Mouse (Mus musculus) forebrain, embryonic 10.5 days (tissue): ENCODE measurements around the gene Tasp1. TPM values are rescaled to one million over a fixed set of nuclear protein-coding genes. Genes with fewer than 3 reads are reported as not detected.
"Not testable (repeated sequence)": the region's sequence is repeated elsewhere in the genome, so short reads cannot be mapped to it uniquely, and the experiment has no call there.

Experiments
- DNase-seq: peaks from one replicate; pipeline ENCODE4 v3.0.0-alpha.2; 2017; ENCODE audit warnings: low spot score; ENCODE audit errors: extremely low spot score
- H3K27ac ChIP-seq: fragments of 300-500 bp; sonication (generic); 2 replicates; pipeline ENCODE4 v1.5.1; 2016; ENCODE audit warnings: mild to moderate bottlenecking
- H3K27me3 ChIP-seq: fragments of 300-500 bp; sonication (generic); 2 replicates; pipeline ENCODE4 v1.6.1; 2016; ENCODE audit warnings: mild to moderate bottlenecking; ENCODE audit not compliant: poor library complexity, severe bottlenecking
- H3K36me3 ChIP-seq: fragments of 300-500 bp; sonication (generic); replicated peaks from 2 replicates; pipeline ENCODE4 v1.6.1; 2016; ENCODE audit warnings: mild to moderate bottlenecking, moderate library complexity
- H3K4me1 ChIP-seq: fragments of 300-500 bp; sonication (generic); 2 replicates; pipeline ENCODE4 v1.6.1; 2016
- H3K4me3 ChIP-seq: fragments of 300-500 bp; sonication (generic); 2 replicates; pipeline ENCODE4 v1.5.1; 2016; ENCODE audit warnings: mild to moderate bottlenecking, moderate library complexity
- H3K9me3 ChIP-seq: fragments of 300-500 bp; sonication (generic); 2 replicates; pipeline ENCODE4 v1.6.1; 2016; ENCODE audit warnings: mild to moderate bottlenecking, moderate library complexity
- WGBS: fragments of 180-500 bp; shearing (Covaris S2); methylation state at CpG from one replicate; pipeline ENCODE4 v1.1.7; 2016; 5-methylcytosine and 5-hydroxymethylcytosine counted together
- polyA plus RNA-seq: library from polyadenylated mRNA; unstranded; fragments of >200 nt; fragmentation: Nextera tagmentation; extraction: Ambion mirVana; gene quantifications from 2 replicates; pipeline ENCODE4 v1.2.1, GENCODE M21; 2016

Gene Tasp1
- polyA plus RNA-seq, 1 experiment from 2014 or later: 22.5 TPM

DNA sequence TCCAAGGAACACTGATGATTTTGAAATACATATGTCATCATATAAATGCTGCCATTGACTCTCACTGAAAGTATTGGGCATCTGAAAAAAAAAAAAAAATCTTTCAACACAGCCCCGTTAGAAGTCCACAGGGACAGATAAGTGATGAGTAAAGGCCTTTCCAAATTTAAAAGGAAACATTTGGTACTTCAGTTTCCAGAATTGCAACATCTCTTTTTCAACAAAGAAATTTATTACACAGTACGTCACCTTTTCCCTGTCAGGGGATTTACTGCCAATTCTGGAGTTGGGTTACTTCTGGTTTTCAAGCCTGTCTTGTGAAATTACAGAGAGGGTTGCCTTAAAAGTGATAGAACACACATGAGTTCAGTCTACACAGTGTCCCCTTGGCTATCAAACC lies 146.8 kb downstream of the Tasp1 start:
- whole genome bisulfite sequencing: 93% methylated on average over 2 of the region's 2 CpGs
- no peaks in the 10 kb centered on the region for H3K9me3 ChIP-seq
- H3K4me1 ChIP-seq: no peaks in the 10 kb centered on the region; the same call in 1 of the 2 replicates
- no peaks in the 10 kb centered on the region for H3K36me3 ChIP-seq
- H3K27me3 ChIP-seq: no peaks in the 10 kb centered on the region
- H3K27ac ChIP-seq: no peak overlapping the region
- H3K4me3 ChIP-seq: no peak overlapping the region
- DNase-seq: no peak

DNA sequence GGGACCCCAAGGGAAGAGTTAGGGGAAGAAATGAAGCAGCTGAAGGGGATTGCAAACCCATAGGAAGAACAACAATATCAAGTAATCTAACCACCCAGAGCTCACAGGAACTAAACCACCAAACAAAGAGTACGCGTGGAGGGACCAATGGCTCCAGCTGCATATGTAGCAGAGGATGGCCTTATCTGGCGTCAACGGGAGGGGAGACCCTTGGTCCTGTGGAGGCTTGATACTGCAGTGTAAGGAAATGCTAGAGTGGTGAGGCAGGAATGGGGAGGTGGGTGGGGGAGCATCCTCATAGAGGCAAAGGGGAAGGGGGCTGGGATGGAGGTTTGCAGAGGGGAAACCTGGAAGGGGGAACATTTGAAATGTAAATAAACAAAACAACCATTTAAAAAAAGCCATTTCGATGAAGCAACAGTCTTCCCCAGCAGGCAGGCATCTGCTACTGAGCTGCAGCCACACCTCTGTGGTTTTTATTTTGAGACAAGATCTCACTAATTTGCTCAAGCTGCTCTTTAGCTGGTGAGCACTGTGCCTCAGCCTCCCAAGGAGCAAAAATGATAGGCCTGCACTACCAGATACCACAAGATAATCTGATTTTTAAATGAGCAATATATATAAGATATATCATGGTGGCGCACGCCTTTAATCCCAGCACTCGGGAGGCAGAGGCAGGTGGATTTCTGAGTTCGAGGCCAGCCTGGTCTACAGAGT lies 160.0 kb downstream of the Tasp1 start:
- no peaks in the 10 kb centered on the region for H3K4me1 ChIP-seq
- DNase-seq: no peak
- 91% methylated on average over 9 of the region's 9 CpGs for WGBS
- H3K9me3 ChIP-seq: no peaks in the 10 kb centered on the region
- H3K27me3 ChIP-seq: no peaks in the 10 kb centered on the region
- H3K4me3 ChIP-seq: no peak overlapping the region
- 0 out of 2 replicates have a peak, but pooled peaks cover 3% of the 10 kb centered on the region for H3K36me3 ChIP-seq
- H3K27ac ChIP-seq: no peak overlapping the region

DNA sequence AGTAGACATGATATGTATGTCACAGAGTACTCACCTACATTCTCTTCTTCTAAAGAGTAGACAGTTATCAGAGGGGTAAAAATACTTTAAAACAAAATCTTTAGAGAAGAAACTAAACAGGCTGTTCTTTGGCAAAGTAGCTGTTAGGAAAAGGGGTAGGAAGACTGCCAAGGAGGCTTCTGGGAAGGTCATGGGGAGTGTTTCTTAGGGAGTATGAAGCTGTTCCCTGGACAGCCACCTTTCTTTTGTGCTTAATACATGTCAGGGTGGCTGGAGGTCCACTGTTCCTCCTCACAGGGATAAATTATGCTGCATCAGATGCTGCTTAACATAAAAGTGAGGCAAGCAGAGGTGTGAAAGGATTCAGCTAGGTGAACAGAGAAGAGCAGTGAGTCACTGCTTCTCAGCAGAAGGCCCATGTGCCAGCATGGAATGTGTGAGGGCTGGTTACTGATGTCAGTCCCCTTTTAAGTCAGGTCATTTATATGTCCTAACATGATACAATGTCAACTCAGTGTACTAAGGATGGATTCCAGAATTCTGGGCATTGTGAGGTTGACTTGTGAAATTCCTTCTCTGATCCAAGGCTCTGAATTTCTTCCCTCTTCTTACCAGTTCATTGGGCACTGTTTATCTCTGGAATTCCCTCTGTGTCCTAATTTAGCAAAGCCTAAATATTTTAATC lies 175.1 kb downstream of the Tasp1 start:
- H3K27ac ChIP-seq: no peak overlapping the region
- DNase-seq: no peak
- no peaks in the 10 kb centered on the region for H3K36me3 ChIP-seq
- H3K27me3 ChIP-seq: no peaks in the 10 kb centered on the region
- no peak overlapping the region for H3K4me3 ChIP-seq
- no peaks in the 10 kb centered on the region for H3K9me3 ChIP-seq
- H3K4me1 ChIP-seq: no peaks in the 10 kb centered on the region

DNA sequence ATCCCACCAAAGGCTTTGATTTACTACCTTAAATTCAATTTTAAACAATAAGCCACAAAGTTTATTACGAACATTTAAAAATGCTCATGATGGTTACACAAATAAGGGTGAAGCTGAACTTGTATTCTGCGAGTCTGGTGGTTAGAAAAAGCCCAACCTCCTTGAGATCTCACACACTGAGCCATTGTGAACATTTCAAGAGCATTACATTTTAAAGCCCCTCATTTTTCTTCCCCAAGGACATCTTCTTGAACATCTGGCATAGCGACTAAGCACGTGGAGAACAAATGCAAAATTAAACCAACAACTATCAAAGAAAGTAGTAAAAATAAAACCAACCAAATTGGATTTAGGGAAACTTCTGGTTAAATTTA lies 182.4 kb downstream of the Tasp1 start:
- no peak overlapping the region for H3K4me3 ChIP-seq
- H3K36me3 ChIP-seq: 0 out of 2 replicates have a peak, but pooled peaks cover 2% of the 10 kb centered on the region
- H3K9me3 ChIP-seq: no peaks in the 10 kb centered on the region
- H3K27ac ChIP-seq: no peak overlapping the region
- H3K4me1 ChIP-seq: no peaks in the 10 kb centered on the region
- 89% methylated on average over 4 of the region's 4 CpGs for WGBS
- no peak for DNase-seq
- H3K27me3 ChIP-seq: no peaks in the 10 kb centered on the region

DNA sequence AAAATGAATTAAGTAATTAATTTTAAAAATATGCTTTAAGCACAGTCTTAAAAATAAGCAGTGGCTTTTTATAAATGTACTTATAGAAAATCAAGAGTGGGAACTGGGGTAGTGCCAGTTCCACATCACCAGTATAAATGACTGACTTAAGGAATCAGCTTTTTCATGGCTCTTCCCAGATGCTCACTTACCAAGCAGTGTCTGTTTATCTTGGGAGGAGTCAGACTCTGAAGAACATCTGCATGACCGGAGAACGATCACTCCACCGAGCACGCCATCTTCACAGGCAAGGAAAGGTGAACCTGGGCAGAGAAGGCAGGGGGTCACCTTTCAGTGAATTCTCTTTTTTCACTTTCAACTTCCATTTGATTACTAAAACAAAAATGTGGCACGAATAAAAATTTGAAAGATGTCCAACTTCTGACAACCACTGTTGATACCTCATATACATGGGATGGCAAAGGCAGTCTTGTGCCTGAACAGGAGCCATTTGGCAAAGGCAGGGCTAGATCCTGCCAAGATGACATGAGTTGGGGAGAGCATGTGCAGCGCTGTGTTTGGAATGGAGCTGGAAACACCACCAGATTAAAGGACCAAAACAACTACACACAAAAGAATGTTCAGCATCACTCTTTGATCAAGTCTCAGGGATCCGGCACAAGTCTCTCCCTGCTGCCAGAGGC lies 182.9 kb downstream of the Tasp1 start:
- Histone ChIP-seq H3K9me3 (no peaks in the 10 kb centered on the region), H3K27me3 (no peaks in the 10 kb centered on the region), H3K4me3 (no peak overlapping the region), H3K36me3 (0 out of 2 replicates have a peak, but pooled peaks cover 2% of the 10 kb centered on the region), H3K27ac (no peak overlapping the region), H3K4me1 (no peaks in the 10 kb centered on the region)
- WGBS: 92% methylated on average over 7 of the region's 7 CpGs
- DNase-seq: no peak

DNA sequence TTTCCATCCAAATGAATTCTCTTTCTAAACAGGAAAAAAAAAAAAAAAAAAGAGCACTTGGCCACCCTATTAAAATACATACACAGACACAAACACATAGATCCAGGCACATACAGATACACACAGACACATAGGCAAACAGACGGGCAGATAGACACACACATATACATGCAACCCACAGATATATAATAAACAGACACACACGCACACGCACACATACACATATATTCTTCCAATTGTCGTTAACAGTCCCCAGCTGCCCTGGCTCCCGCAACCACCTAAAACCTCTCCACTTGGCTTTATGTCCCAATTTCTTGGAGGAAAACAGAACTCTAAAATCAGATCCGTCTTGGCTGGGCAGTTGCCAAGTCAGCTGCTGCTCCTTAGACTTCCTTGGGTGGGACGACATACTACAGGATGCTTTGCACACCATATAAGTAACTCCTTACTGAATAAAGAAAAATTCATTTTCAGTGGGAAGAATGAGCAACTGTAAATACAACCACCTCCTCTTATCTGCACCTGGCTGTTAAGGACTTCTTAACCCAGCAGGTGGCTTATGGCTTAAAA lies 188.5 kb downstream of the Tasp1 start:
- H3K27me3 ChIP-seq: no peaks in the 10 kb centered on the region
- 91% methylated on average over 7 of the region's 7 CpGs for WGBS
- no peak for DNase-seq
- H3K4me1 ChIP-seq: peaks cover 30% of the 10 kb centered on the region
- no peaks in the 10 kb centered on the region for H3K9me3 ChIP-seq
- H3K27ac ChIP-seq: no peak overlapping the region
- H3K36me3 ChIP-seq: 0 out of 2 replicates have a peak, but pooled peaks cover 2% of the 10 kb centered on the region
- H3K4me3 ChIP-seq: no peak overlapping the region

DNA sequence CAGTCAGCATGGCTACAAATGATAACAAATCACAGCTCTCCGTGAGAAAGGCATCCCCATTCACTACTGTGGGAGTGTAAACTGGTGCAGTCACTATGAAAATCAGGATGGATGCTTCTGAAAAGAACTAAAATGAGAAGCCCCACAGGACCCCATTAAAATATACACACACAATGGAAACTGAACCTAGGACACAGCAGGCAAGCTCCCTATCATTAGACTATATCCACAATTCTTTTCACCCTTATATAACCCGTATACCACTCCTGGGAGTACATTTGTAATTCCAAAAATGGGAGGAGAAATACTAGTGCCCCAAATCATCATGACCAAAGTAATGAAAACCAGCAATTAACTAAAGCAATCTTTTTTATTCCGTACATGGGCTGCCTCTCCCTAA lies 190.7 kb downstream of the Tasp1 start:
- no peak for DNase-seq
- Histone ChIP-seq H3K4me1 (peaks cover 30% of the 10 kb centered on the region), H3K4me3 (no peak overlapping the region), H3K27ac (no peak overlapping the region), H3K27me3 (no peaks in the 10 kb centered on the region), H3K9me3 (no peaks in the 10 kb centered on the region), H3K36me3 (0 out of 2 replicates have a peak, but pooled peaks cover 2% of the 10 kb centered on the region)
- WGBS: 49% methylated on average over 3 of the region's 3 CpGs

DNA sequence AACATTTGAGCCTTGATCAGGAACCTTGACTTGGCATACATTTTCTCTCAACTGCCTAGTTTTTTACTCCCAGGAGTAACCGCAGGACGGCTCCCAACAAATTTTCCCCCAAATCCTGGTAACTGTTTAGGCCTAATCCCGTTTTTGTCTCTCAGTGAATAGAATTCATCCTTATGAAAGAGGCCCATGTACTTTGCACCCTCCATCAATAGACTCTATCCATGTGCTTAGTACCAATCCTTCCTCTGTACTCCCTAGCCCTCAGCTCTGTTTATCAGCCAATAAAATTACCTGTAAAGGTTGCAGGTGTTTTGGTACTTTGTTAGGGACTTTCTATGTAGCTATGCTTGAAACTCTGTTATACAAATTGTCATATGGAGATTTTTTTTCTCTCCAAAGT lies 192.4 kb downstream of the Tasp1 start:
- H3K9me3 ChIP-seq: no peaks in the 10 kb centered on the region
- H3K27me3 ChIP-seq: no peaks in the 10 kb centered on the region
- 29% methylated on average over 3 of the region's 3 CpGs for WGBS
- H3K36me3 ChIP-seq: no peaks in the 10 kb centered on the region
- peak overlapping the region; percentile 58; the same call in 1 of the 2 replicates for H3K27ac ChIP-seq
- peaks cover 30% of the 10 kb centered on the region for H3K4me1 ChIP-seq
- no peak for DNase-seq
- H3K4me3 ChIP-seq: no peak overlapping the region

DNA sequence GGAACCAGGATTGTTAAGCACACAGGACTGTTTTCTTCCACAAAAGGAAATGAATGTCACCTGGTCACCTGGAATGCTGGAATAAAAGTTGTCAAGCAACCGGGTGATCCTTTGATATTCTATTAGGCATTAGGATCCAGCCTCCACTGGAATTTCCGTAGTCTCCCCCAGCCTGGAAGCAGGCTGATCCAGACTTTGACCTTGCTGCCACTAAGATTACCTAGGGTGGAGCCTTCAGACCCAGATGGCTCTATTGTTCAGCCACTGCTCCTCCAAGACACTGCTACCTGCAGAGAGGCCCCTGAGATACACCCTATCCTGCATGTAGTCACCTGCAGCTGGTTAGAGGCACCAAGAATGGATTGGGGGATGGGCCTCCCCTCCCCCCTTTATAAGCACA lies 192.8 kb downstream of the Tasp1 start:
- H3K27me3 ChIP-seq: no peaks in the 10 kb centered on the region
- H3K27ac ChIP-seq: peak overlapping the region; percentile 58; the same call in 1 of the 2 replicates
- H3K9me3 ChIP-seq: no peaks in the 10 kb centered on the region
- WGBS: 30% methylated on average over 2 of the region's 2 CpGs
- H3K36me3 ChIP-seq: no peaks in the 10 kb centered on the region
- DNase-seq: no peak
- H3K4me1 ChIP-seq: peaks cover 30% of the 10 kb centered on the region
- no peak overlapping the region for H3K4me3 ChIP-seq

DNA sequence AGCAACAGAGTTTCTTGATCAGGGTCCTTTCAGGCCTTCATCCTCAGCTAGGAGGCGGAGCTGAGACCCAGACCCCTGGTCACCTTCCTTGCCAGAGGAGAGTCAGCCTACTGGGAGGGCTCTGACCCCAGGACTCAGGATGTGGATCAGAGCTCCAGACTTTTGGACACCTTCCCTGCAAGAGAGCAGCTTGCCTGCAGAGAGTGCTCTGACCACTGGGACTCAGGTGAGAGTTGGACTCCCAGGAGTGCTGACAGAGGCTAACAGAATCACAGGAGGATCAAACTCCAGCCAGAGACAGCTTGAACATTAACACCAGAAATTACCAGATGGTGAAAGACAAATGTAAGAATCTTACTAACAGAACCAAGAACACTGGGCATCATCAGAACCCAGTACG lies 197.5 kb downstream of the Tasp1 start:
- not testable (repeated sequence) for DNase-seq, H3K36me3 ChIP-seq, H3K4me3 ChIP-seq, H3K9me3 ChIP-seq, H3K27me3 ChIP-seq, H3K4me1 ChIP-seq, H3K27ac ChIP-seq
- WGBS: 99% methylated on average over 2 of the region's 2 CpGs

DNA sequence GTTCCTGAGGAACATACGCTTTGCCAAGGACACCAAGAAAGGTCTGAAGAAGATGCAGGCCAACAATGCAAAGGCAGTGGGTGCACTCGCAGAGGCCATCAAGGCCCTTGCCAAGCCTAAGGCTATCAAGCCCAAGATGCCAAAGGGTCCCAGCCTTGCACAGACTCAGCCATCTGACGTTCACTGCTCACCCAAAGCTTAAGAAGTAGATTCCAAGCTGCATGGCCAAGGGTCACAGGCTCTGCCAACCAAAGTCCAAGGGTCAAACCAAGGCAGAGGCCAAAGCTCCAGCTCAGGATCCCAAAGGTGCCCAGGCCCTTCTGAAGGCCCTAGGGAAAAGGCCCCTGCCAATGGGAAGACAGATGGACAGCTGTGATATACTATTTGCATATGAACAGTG lies 203.2 kb downstream of the Tasp1 start:
- H3K27ac ChIP-seq, H3K4me3 ChIP-seq, DNase-seq, H3K36me3 ChIP-seq, H3K4me1 ChIP-seq, H3K9me3 ChIP-seq, H3K27me3 ChIP-seq: not testable (repeated sequence)
- 90% methylated on average over 3 of the region's 3 CpGs for WGBS

DNA sequence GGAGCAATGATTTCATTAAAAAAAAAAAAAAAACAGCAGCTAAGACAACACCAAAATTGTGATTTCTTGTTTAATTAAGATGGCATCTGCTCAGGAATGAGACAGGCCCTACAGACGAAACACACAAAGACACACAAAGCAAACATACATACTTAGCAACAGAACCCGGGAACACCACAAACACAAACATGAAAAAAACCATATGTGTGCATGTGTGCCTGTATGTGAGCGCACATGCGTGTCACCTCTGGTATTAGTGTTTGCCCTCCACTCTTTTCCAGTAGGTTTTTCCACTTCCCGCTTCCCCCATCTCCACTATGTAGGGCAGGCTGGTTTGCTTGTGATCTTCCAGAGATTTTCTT lies 206.5 kb downstream of the Tasp1 start:
- no peaks in the 10 kb centered on the region for H3K9me3 ChIP-seq
- 97% methylated on average over 5 of the region's 5 CpGs for WGBS
- DNase-seq: no peak
- H3K4me3 ChIP-seq: no peak overlapping the region
- no peaks in the 10 kb centered on the region for H3K4me1 ChIP-seq
- no peaks in the 10 kb centered on the region; the same call in 1 of the 2 replicates for H3K36me3 ChIP-seq
- H3K27me3 ChIP-seq: no peaks in the 10 kb centered on the region
- H3K27ac ChIP-seq: no peak overlapping the region
